Mouse (Mus musculus): ENCODE measurements around the gene Cgn. TPM values are rescaled to one million over a fixed set of nuclear protein-coding genes. Genes with fewer than 3 reads are reported as not detected.

Gene Cgn
- 1 to 10 TPM; 3.3 to 3.5 TPM for total RNA-seq (2021)
- long read RNA-seq, experiment 1: 0 reads
- long read RNA-seq, experiment 2: 0 reads

- peak; percentile 91 to 96 for DNase-seq (ENCODE audit: low spot score in 2 of 2)
Measured at GRCm38 (mm10) chr3:94786367-94786835, at the start of gene Cgn. Gene Cgn (minus strand): TSS chr3:94786492.

GRCm38 (mm10) chr3:94835396-94835795, 49.1 kb upstream of the Cgn start:
- no peak for DNase-seq (ENCODE audit: low spot score in 2 of 2)

- DNase-seq (ENCODE audit: low spot score in 2 of 2): no peak
Measured at GRCm38 (mm10) chr3:94833358-94833757, 47.1 kb upstream of the Cgn start.

GRCm38 (mm10) chr3:94832701-94833100, 46.4 kb upstream of the Cgn start:
- no peak for DNase-seq (ENCODE audit: low spot score in 2 of 2)

GRCm38 (mm10) chr3:94832100-94832499, 45.8 kb upstream of the Cgn start:
- DNase-seq (ENCODE audit: low spot score in 2 of 2): no peak

GRCm38 (mm10) chr3:94824110-94824509, 37.8 kb upstream of the Cgn start:
- no peak for DNase-seq (ENCODE audit: low spot score in 2 of 2)

- no peak for DNase-seq (ENCODE audit: low spot score in 2 of 2)
Measured at GRCm38 (mm10) chr3:94822082-94822481, 35.8 kb upstream of the Cgn start.

- peak; percentile 25 to 30 for DNase-seq (ENCODE audit: low spot score in 2 of 2)
Measured at GRCm38 (mm10) chr3:94821008-94821638, 34.8 kb upstream of the Cgn start.

GRCm38 (mm10) chr3:94819452-94820425, 33.4 kb upstream of the Cgn start:
- DNase-seq (ENCODE audit: low spot score in 2 of 2): no peak

- DNase-seq (ENCODE audit: low spot score in 2 of 2): no peak
Measured at GRCm38 (mm10) chr3:94817731-94818130, 31.4 kb upstream of the Cgn start.

GRCm38 (mm10) chr3:94815603-94816002, 29.3 kb upstream of the Cgn start:
- no peak for DNase-seq (ENCODE audit: low spot score in 2 of 2)

- no peak for DNase-seq (ENCODE audit: low spot score in 2 of 2)
Measured at GRCm38 (mm10) chr3:94814663-94815062, 28.4 kb upstream of the Cgn start.

- no peak for DNase-seq (ENCODE audit: low spot score in 2 of 2)
Measured at GRCm38 (mm10) chr3:94814063-94814462, 27.8 kb upstream of the Cgn start.

- no peak for DNase-seq (ENCODE audit: low spot score in 2 of 2)
Measured at GRCm38 (mm10) chr3:94813651-94814050, 27.4 kb upstream of the Cgn start.

GRCm38 (mm10) chr3:94811628-94812027, 25.3 kb upstream of the Cgn start:
- DNase-seq (ENCODE audit: low spot score in 2 of 2): peak in 1 of 2 experiments; percentile 15

- no peak for DNase-seq (ENCODE audit: low spot score in 2 of 2)
Measured at GRCm38 (mm10) chr3:94808296-94808695, 22.0 kb upstream of the Cgn start.

- DNase-seq (ENCODE audit: low spot score in 2 of 2): no peak
Measured at GRCm38 (mm10) chr3:94804976-94805375, 18.7 kb upstream of the Cgn start.

GRCm38 (mm10) chr3:94804146-94804545, 17.9 kb upstream of the Cgn start:
- peak; percentile 9 to 42 for DNase-seq (ENCODE audit: low spot score in 2 of 2)

- no peak for DNase-seq (ENCODE audit: low spot score in 2 of 2)
Measured at GRCm38 (mm10) chr3:94796181-94796580, 9.9 kb upstream of the Cgn start.

- DNase-seq (ENCODE audit: low spot score in 2 of 2): no peak
Measured at GRCm38 (mm10) chr3:94795596-94796140, 9.4 kb upstream of the Cgn start.

- no peak for DNase-seq (ENCODE audit: low spot score in 2 of 2)
Measured at GRCm38 (mm10) chr3:94794359-94794758, 8.1 kb upstream of the Cgn start.

GRCm38 (mm10) chr3:94793672-94794071, 7.4 kb upstream of the Cgn start:
- no peak for DNase-seq (ENCODE audit: low spot score in 2 of 2)

All from layer of hippocampus, postnatal 14 days (tissue).